31 mouse cellular contexts compared by ENCODE assay signal in genomic region chr2:115887631-115888030, GRCm38 (mm10).
DNase-seq lines count a peak whose midpoint lies in the region; ATAC-seq lines count a peak whose summit lies in the region.
"Had no signal": no experiment of that assay in that cellular context is flagged by ENCODE, and none has a peak within 500 bp of the region (broad histone marks: within the 10 kb centered on the region; RNA-seq: fewer than 3 reads in every experiment).

No protein-coding gene starts in this region.

- H3K36me3 ChIP-seq in heart, embryonic 12.5 days = peaks cover 17% of the 10 kb centered on the region
- H3K36me3 ChIP-seq in heart, embryonic 11.5 days (ENCODE audit: control insufficient read depth, insufficient read depth, low read length) = no peaks in the 10 kb centered on the region
- 0 out of 2 replicates have a peak, but pooled peaks cover 4% of the 10 kb centered on the region for H3K36me3 ChIP-seq in hindbrain, embryonic 13.5 days
- no peaks in the 10 kb centered on the region for H3K36me3 ChIP-seq in hindbrain, embryonic 14.5 days (replicated peaks; ENCODE audit: control insufficient read depth, insufficient read depth)
- H3K36me3 ChIP-seq: embryonic facial prominence, embryonic 13.5 days; forebrain, embryonic 12.5 days; forebrain, embryonic 15.5 days; G1E had no signal

- peak overlapping the region; percentile 43 for H3K27ac ChIP-seq in heart, embryonic 12.5 days (ENCODE audit: poor library complexity, severe bottlenecking)
- no peak overlapping the region for H3K27ac ChIP-seq in heart, embryonic 11.5 days (ENCODE audit: low read depth, low read length)
- 0 out of 2 replicates have a peak overlapping the region, but pooled peaks have one; percentile 19 for H3K27ac ChIP-seq in hindbrain, embryonic 13.5 days
- no peak overlapping the region for H3K27ac ChIP-seq in hindbrain, embryonic 14.5 days
- H3K27ac ChIP-seq: embryonic facial prominence, embryonic 10.5 days; embryonic facial prominence, embryonic 13.5 days; forebrain, embryonic 12.5 days; forebrain, embryonic 15.5 days; hindbrain, embryonic 10.5 days; hindbrain, postnatal 0 days had no signal

- H3K27me3 ChIP-seq in heart, embryonic 12.5 days (replicated peaks) = no peaks in the 10 kb centered on the region
- H3K27me3 ChIP-seq in heart, embryonic 11.5 days (ENCODE audit: control insufficient read depth, insufficient read depth, low read length) = no peaks in the 10 kb centered on the region
- H3K27me3 ChIP-seq in hindbrain, embryonic 13.5 days = no peaks in the 10 kb centered on the region
- no peaks in the 10 kb centered on the region for H3K27me3 ChIP-seq in hindbrain, embryonic 14.5 days (ENCODE audit: control insufficient read depth, insufficient read depth, low read length)
- H3K27me3 ChIP-seq: CH12.LX; embryonic facial prominence, embryonic 13.5 days; forebrain, embryonic 12.5 days; forebrain, embryonic 15.5 days; Patski had no signal

- no peak overlapping the region for H3K4me3 ChIP-seq in heart, embryonic 12.5 days
- no peak overlapping the region for H3K4me3 ChIP-seq in heart, embryonic 11.5 days (ENCODE audit: low read depth, low read length)
- H3K4me3 ChIP-seq in hindbrain, embryonic 13.5 days = no peak overlapping the region
- H3K4me3 ChIP-seq in hindbrain, embryonic 14.5 days (replicated peaks; ENCODE audit: low read length) = no peak overlapping the region
- H3K4me3 ChIP-seq: embryonic facial prominence, embryonic 10.5 days; embryonic facial prominence, embryonic 13.5 days; erythroblast, embryonic 14.5 days; forebrain, embryonic 12.5 days; forebrain, embryonic 15.5 days; hindbrain, embryonic 10.5 days had no signal

- H3K9ac ChIP-seq in heart, embryonic 12.5 days = no peak overlapping the region
- H3K9ac ChIP-seq in heart, embryonic 11.5 days (ENCODE audit: low read depth, low read length) = no peak overlapping the region
- no peak overlapping the region for H3K9ac ChIP-seq in hindbrain, embryonic 13.5 days
- no peak overlapping the region for H3K9ac ChIP-seq in hindbrain, embryonic 14.5 days
- H3K9ac ChIP-seq: embryonic facial prominence, embryonic 13.5 days; forebrain, embryonic 12.5 days; forebrain, embryonic 15.5 days had no signal

- 34% methylated on average over 1 of the region's 1 CpGs for WGBS in heart, embryonic 12.5 days
- 25% methylated on average over 1 of the region's 1 CpGs for WGBS in heart, embryonic 11.5 days (ENCODE audit: insufficient replicate concordance)
- WGBS in hindbrain, embryonic 13.5 days = 36% methylated on average over 1 of the region's 1 CpGs
- WGBS in hindbrain, embryonic 14.5 days = 33% methylated on average over 1 of the region's 1 CpGs

- ATAC-seq in heart, embryonic 12.5 days (ENCODE audit: insufficient number of reproducible peaks, low FRiP score) = no peak
- ATAC-seq in heart, embryonic 11.5 days (replicated peaks; ENCODE audit: insufficient number of reproducible peaks, low FRiP score, low TSS enrichment) = no peak
- ATAC-seq in hindbrain, embryonic 13.5 days (ENCODE audit: low FRiP score) = no peak
- no peak for ATAC-seq in hindbrain, embryonic 14.5 days (ENCODE audit: low FRiP score)
- ATAC-seq: forebrain, embryonic 15.5 days; hindbrain, postnatal 0 days; inflammation-experienced regulatory T-cells, adult 6 months; intestine, embryonic 16.5 days; Patski had no signal

- no peak overlapping the region for H3K4me2 ChIP-seq in heart, embryonic 12.5 days
- no peak overlapping the region for H3K4me2 ChIP-seq in heart, embryonic 11.5 days
- H3K4me2 ChIP-seq in hindbrain, embryonic 13.5 days = no peak overlapping the region
- H3K4me2 ChIP-seq in hindbrain, embryonic 14.5 days (replicated peaks) = no peak overlapping the region
- H3K4me2 ChIP-seq: embryonic facial prominence, embryonic 13.5 days; forebrain, embryonic 12.5 days; forebrain, embryonic 15.5 days had no signal

- H3K4me1 ChIP-seq in heart, embryonic 12.5 days (replicated peaks) = peaks cover 24% of the 10 kb centered on the region
- peaks cover 2% of the 10 kb centered on the region; the same call in 1 of the 2 replicates for H3K4me1 ChIP-seq in heart, embryonic 11.5 days (ENCODE audit: control insufficient read depth, insufficient read depth, low read length)
- peaks cover 38% of the 10 kb centered on the region for H3K4me1 ChIP-seq in hindbrain, embryonic 13.5 days (replicated peaks)
- peaks cover 24% of the 10 kb centered on the region; the same call in 1 of the 2 replicates for H3K4me1 ChIP-seq in hindbrain, embryonic 14.5 days (replicated peaks; ENCODE audit: control insufficient read depth, insufficient read depth, low read length)

- DNase-seq in embryo, embryonic 10 days (ENCODE audit: low spot score) = peak; percentile 73
- no peak for DNase-seq in embryo, embryonic 11 days
- no peak for DNase-seq in hindbrain, embryonic 14.5 days (ENCODE audit: low spot score)
- peak; percentile 49 for DNase-seq in embryo, embryonic 9.5 days (ENCODE audit: extremely low spot score)
- no peak for DNase-seq in testis, postnatal 10 days (ENCODE audit: low spot score)
- DNase-seq: adrenal gland, adult 2 months; adrenal gland, postnatal 14 days; cerebellum, adult 11 months; cerebellum, adult 2 months; cerebellum, adult 9-11 months; cerebellum, postnatal 25 days; gastrocnemius, postnatal 10 days; gastrocnemius, postnatal 36 days; heart, postnatal 14 days; kidney, adult 18-20 months; kidney, adult 9 months had no signal

- H3K9me3 ChIP-seq in heart, embryonic 12.5 days (replicated peaks) = no peaks in the 10 kb centered on the region
- no peaks in the 10 kb centered on the region for H3K9me3 ChIP-seq in heart, embryonic 11.5 days (replicated peaks; ENCODE audit: control insufficient read depth, low read length)
- no peaks in the 10 kb centered on the region for H3K9me3 ChIP-seq in hindbrain, embryonic 13.5 days
- H3K9me3 ChIP-seq in hindbrain, embryonic 14.5 days (ENCODE audit: control insufficient read depth, low read length) = no peaks in the 10 kb centered on the region
- H3K9me3 ChIP-seq: embryonic facial prominence, embryonic 10.5 days; embryonic facial prominence, embryonic 13.5 days; forebrain, embryonic 12.5 days; forebrain, embryonic 15.5 days; hindbrain, embryonic 10.5 days had no signal

Comparison
In these comparisons a context has a peak if more than half of its experiments do, and no peak if none do; other contexts are left out.
1. DNase-seq: peak in embryo, embryonic 10 days (single experiment) and embryo, embryonic 9.5 days (single experiment); none in embryo, embryonic 11 days (single experiment), hindbrain, embryonic 14.5 days (single experiment) and testis, postnatal 10 days (single experiment).
2. H3K27ac ChIP-seq: peak in heart, embryonic 12.5 days (single experiment) and hindbrain, embryonic 13.5 days (single experiment); none in heart, embryonic 11.5 days (single experiment) and hindbrain, embryonic 14.5 days (single experiment).